Mouse (Mus musculus) olfactory bulb, adult 2 months (tissue): ENCODE measurements around the gene Fsd1. TPM values are rescaled to one million over a fixed set of nuclear protein-coding genes. Genes with fewer than 3 reads are reported as not detected.
"Not testable (repeated sequence)": the region's sequence is repeated elsewhere in the genome, so short reads cannot be mapped to it uniquely, and the experiment has no call there.

Experiments used
- H3K27ac ChIP-seq: fragments of 200-500 bp; 2 replicates; pipeline ENCODE4 v1.5.1; 2012; ENCODE audit warnings: low read depth, low read length; ENCODE audit not compliant: insufficient read depth
- H3K4me1 ChIP-seq: fragments of 200-500 bp; 2 replicates; pipeline ENCODE4 v1.6.1; 2012; ENCODE audit warnings: low read length; ENCODE audit not compliant: control insufficient read depth, insufficient read depth
- H3K4me3 ChIP-seq: fragments of 200-500 bp; 2 replicates; pipeline ENCODE4 v1.5.1; 2012; ENCODE audit warnings: mild to moderate bottlenecking, low read depth, low read length, moderate library complexity; ENCODE audit not compliant: insufficient read depth
- CTCF ChIP-seq: fragments of 200-500 bp; IDR thresholded peaks from 2 replicates; pipeline ENCODE4 v1.5.1; 2012; ENCODE audit warnings: low read depth, mild to moderate bottlenecking, low read length, moderate library complexity; ENCODE audit not compliant: insufficient read depth
- POLR2A ChIP-seq: fragments of 200-500 bp; IDR thresholded peaks from 2 replicates; pipeline ENCODE4 v1.6.1; 2012; ENCODE audit warnings: mild to moderate bottlenecking, low read depth, low read length, moderate library complexity; ENCODE audit not compliant: insufficient read depth
- WGBS: fragments of 180-500 bp; shearing (Covaris S2); methylation state at CpG from one replicate; pipeline ENCODE4 v1.1.7; 2018; 5-methylcytosine and 5-hydroxymethylcytosine counted together
- polyA plus RNA-seq: library from polyadenylated mRNA; stranded (reverse); fragments of >200 nt; gene quantifications from 2 replicates; pipeline ENCODE4 v1.2.4, GENCODE M21; 2012; ENCODE audit warnings: low replicate concordance; ENCODE audit not compliant: missing spikeins, insufficient read depth, insufficient read length

Fsd1 gene
- polyA plus RNA-seq, result not detected in 2 replicates

DNA sequence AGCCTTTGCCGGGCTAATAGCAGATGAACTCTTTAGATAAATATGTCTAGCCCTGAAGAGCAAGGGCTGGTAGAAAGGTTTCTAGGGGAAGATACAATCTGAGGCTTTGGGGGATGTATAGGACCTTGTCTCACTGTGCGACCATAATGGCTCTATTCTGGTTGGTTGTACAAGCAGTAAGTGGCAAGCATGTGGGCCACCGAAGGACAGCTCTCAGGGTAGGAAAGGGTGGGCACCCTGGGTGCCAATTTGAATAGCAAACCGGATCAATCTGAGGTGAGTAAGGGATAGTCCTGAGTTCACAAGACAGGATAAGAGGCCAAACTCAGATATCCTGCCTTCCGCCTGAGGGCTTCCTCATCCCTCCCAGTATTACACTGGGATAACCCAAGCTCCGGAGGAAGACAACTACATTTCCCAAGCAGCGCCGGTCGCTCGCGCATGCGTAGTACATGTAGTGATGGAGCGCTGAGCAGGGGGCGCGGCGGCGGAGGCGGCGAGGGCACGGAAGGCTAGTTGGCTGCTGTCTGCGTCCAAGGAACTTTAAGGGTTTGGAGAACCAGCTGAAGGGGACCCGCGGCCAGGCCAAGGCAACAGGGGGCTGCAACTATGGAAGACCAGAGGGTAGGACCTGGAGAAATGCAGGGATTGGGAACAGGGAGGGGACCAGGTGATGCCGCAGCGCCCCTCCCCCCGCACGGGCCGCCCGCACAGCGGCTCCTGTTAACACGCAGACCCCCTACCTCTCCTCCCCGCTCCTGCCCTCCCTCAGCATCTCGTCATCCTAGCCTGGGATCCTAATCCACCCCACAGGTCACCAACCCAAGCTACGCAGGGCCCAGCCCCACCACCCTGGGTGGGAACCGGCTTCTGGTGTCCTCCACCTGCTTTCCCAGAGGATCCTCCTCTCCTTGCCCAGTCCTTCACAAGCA lies at the start of gene Fsd1:
Gene Fsd1 (plus strand): TSS at position 480 of the 932 bp plus-strand sequence.
- TF ChIP-seq POLR2A (peak; percentile 22; the same call in 1 of the 2 replicates), CTCF (no peak)
- Histone ChIP-seq H3K4me3 (peak within 1 kb of the TSS; percentile 69), H3K27ac (no peak within 1 kb of the TSS), H3K4me1 (peaks cover 10% of the 10 kb centered on the region; the same call in 1 of the 2 replicates)
- WGBS, result 8% methylated on average over 35 of the region's 35 CpGs

DNA sequence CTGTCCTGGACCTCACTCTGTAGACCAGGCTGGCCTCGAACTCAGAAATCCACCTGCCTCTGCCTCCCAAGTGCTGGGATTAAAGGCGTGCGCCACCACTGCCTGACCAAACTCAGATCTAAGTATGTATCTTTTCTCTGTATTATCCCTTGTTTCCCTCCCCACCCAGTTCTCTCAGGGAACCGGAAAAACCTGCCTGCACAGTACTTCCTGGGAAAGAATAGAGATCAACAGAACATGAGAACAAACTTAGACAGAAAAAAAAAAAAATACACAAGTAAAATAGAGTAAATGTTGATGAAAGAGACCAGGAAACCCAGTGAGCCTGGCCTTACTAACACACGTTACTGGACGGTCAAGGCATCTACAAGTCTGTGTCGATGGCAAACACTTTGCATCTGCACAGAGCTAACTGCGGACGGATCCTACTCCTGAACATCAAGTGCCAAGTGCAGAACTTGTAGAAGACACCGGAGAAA lies 41.9 kb upstream of the Fsd1 start:
- not testable (repeated sequence) for H3K4me1 ChIP-seq
- WGBS, result 27% methylated on average over 10 of the region's 10 CpGs
- Histone ChIP-seq H3K27ac (peak overlapping the region; percentile 92; the same call in 1 of the 2 replicates), H3K4me3 (peak overlapping the region; percentile 67)

GRCm38 (mm10) chr17:55944866-55945682 lies 41.2 kb upstream of the Fsd1 start:
- H3K4me1 ChIP-seq, result not testable (repeated sequence)
- TF ChIP-seq POLR2A, result peak; percentile 54; the same call in 1 of the 2 replicates
- under 1% methylated on average over 56 of the region's 56 CpGs for WGBS
- Histone ChIP-seq H3K4me3 (peak overlapping the region; percentile 67), H3K27ac (peak overlapping the region; percentile 92)

DNA sequence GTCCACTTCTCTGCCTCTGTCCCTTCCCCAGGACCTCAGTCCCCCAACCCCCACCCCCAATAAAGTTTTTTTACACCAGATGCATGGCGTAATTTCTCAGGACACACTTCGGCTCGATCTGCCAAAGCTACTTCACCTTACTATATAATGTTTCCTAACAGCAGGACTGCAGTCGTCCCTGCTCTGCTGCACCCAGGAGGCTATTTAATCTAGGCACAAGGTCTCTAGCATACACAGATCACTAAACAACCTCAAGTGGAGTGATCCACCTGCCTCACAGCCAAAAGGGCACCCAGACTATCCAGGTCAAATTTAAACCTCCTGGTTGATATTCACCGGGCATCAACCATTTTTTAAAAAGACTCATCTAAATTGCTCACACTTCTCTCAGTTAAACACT lies 40.6 kb upstream of the Fsd1 start:
- Histone ChIP-seq H3K4me1 (no peaks in the 10 kb centered on the region), H3K27ac (no peak overlapping the region), H3K4me3 (peak overlapping the region; percentile 67)
- no peak for TF ChIP-seq POLR2A
- WGBS, result 22% methylated on average over 5 of the region's 5 CpGs

DNA sequence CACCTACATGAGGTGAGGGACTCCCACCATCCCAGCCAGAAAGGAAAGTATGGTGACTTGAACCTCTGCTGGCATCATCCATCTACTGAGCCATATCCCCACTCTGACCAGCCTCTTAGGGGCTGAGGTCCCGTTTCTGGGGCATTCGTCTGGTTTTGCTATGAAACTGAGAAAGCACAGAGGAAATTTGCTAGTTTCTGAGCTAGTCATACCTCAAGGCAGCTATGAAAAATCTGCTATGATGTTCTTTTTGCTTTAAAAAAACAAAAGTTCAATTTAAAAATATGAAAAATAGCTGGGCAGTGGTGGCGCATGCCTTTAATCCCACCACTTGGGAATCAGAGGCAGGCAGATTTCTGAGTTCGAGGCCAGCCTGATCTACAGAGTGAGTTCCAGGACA lies 37.7 kb upstream of the Fsd1 start:
- Histone ChIP-seq H3K4me3 (no peak overlapping the region), H3K27ac (no peak overlapping the region), H3K4me1 (no peaks in the 10 kb centered on the region)
- TF ChIP-seq CTCF (no peak), POLR2A (no peak)
- WGBS, result 89% methylated on average over 4 of the region's 4 CpGs

GRCm38 (mm10) chr17:55949400-55949799 lies 36.9 kb upstream of the Fsd1 start, which contains the start of gene Zfp119b:
Zfp119b (minus strand) TSS chr17:55949500.
- no peak within 1 kb of the TSS for H3K4me3 ChIP-seq
- H3K4me1 ChIP-seq, result no peaks in the 10 kb centered on the region
- H3K27ac ChIP-seq, result no peak within 1 kb of the TSS
- 89% methylated on average over 2 of the region's 2 CpGs for WGBS
- no peak for TF ChIP-seq POLR2A
- TF ChIP-seq CTCF, result no peak

GRCm38 (mm10) chr17:55950601-55951000 lies 35.7 kb upstream of the Fsd1 start:
- TF ChIP-seq CTCF, result no peak
- no peak for TF ChIP-seq POLR2A
- H3K4me3 ChIP-seq, result no peak overlapping the region
- 80% methylated on average over 9 of the region's 9 CpGs for WGBS
- H3K4me1 ChIP-seq, result no peaks in the 10 kb centered on the region
- H3K27ac ChIP-seq, result no peak overlapping the region

- no peak overlapping the region for H3K27ac ChIP-seq
- TF ChIP-seq CTCF (no peak), POLR2A (no peak)
- peaks cover 6% of the 10 kb centered on the region; the same call in 1 of the 2 replicates for H3K4me1 ChIP-seq
- no peak overlapping the region for H3K4me3 ChIP-seq
These were observed 34.3 kb upstream of the Fsd1 start for GRCm38 (mm10) chr17:55952041-55952440.

GRCm38 (mm10) chr17:55952447-55953027 lies 33.8 kb upstream of the Fsd1 start, which contains the start of gene Ebi3:
Ebi3 (plus strand) TSS chr17:55952640.
- Histone ChIP-seq H3K4me3 (no peak within 1 kb of the TSS), H3K4me1 (peaks cover 9% of the 10 kb centered on the region), H3K27ac (no peak within 1 kb of the TSS)
- WGBS, result 83% methylated on average over 6 of the region's 6 CpGs
- no peak for TF ChIP-seq POLR2A
- TF ChIP-seq CTCF, result no peak
